Mouse (Mus musculus): Measurements from ENCODE around the gene Epha3. TPM values are rescaled to one million over a fixed set of nuclear protein-coding genes. Genes with fewer than 3 reads are reported as not detected.

The Epha3 gene
- polyA plus RNA-seq, 1 experiment from 2014 or later, result 0.78 TPM

DNA sequence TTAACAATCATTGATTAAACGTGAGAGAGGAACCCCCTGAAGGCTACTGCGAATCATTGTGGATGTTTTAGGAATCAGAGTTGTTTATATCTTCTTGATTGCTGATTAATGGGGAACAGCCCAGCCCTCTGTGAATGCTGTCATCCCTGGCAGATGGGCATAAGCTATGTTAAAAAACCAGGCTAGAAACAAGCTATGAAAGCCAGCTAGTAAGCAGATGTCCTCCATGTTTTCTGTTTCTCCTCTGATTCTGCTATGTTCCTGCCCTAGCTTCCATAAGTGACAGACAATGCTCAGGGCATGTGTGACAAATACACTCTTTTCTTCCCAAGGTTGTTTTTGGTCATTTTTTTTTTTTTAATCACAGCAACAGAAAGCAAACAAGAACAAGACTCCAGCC lies 206.2 kb downstream of the Epha3 start:
- DNase-seq, result no peak
- no peak overlapping the region for H3K4me2 ChIP-seq (ENCODE audit: low read depth, low read length)
- H3K27me3 ChIP-seq (ENCODE audit: insufficient read depth, low read length), result no peaks in the 10 kb centered on the region
- H3K9me3 ChIP-seq (ENCODE audit: low read length), result no peaks in the 10 kb centered on the region
- H3K4me3 ChIP-seq (ENCODE audit: low read depth, low read length), result no peak overlapping the region
- WGBS (ENCODE audit: insufficient replicate concordance), result 61% methylated on average over 2 of the region's 2 CpGs
- H3K4me1 ChIP-seq (ENCODE audit: insufficient read depth), result no peaks in the 10 kb centered on the region
- no peak for ATAC-seq
- no peaks in the 10 kb centered on the region for H3K36me3 ChIP-seq (replicated peaks; ENCODE audit: insufficient read depth, low read length)
- TF ChIP-seq EP300 (IDR thresholded peaks at IDR 0.05; ENCODE audit: low read depth), result no peak
- no peak for TF ChIP-seq CTCF (IDR thresholded peaks at IDR 0.05; ENCODE audit: low read depth)
- H3K27ac ChIP-seq (ENCODE audit: low read depth), result no peak overlapping the region
- H3K9ac ChIP-seq (replicated peaks), result no peak overlapping the region

DNA sequence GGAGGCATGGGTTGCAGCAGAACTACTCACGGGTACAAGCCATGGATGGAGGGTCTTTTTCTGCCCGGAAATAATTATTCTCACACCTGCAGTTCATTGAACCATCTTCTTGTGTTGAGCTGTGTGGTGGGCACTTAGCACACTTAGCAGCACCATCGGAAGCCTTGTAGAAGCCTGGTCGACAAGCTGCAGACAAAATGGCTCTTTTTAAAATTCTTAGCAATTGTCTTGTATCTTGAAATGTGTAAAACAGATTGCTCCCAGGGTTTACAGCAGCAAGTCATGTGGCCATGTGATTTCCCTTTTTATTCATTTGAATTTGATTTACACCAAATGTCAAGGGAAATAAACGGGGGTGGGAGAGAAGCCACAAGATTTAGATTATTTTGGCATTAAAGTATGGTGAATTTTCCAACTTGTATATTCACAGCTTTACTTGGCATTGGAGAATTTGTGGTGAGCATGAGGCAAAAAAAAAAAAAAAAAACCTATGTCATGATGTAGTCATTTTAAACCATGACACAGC lies 210.5 kb downstream of the Epha3 start:
- no peak for TF ChIP-seq EP300 (IDR thresholded peaks at IDR 0.05; ENCODE audit: low read depth)
- TF ChIP-seq CTCF (IDR thresholded peaks at IDR 0.05; ENCODE audit: low read depth), result no peak
- no peak overlapping the region for H3K27ac ChIP-seq (ENCODE audit: low read depth)
- no peaks in the 10 kb centered on the region for H3K9me3 ChIP-seq (ENCODE audit: low read length)
- H3K4me2 ChIP-seq (ENCODE audit: low read depth, low read length), result no peak overlapping the region
- 78% methylated on average over 5 of the region's 5 CpGs for WGBS (ENCODE audit: insufficient replicate concordance)
- no peak for ATAC-seq
- no peak overlapping the region for H3K4me3 ChIP-seq (ENCODE audit: low read depth, low read length)
- H3K9ac ChIP-seq (replicated peaks), result no peak overlapping the region
- no peaks in the 10 kb centered on the region for H3K27me3 ChIP-seq (ENCODE audit: insufficient read depth, low read length)
- H3K36me3 ChIP-seq (replicated peaks; ENCODE audit: insufficient read depth, low read length), result no peaks in the 10 kb centered on the region
- H3K4me1 ChIP-seq (ENCODE audit: insufficient read depth), result no peaks in the 10 kb centered on the region
- no peak for DNase-seq

DNA sequence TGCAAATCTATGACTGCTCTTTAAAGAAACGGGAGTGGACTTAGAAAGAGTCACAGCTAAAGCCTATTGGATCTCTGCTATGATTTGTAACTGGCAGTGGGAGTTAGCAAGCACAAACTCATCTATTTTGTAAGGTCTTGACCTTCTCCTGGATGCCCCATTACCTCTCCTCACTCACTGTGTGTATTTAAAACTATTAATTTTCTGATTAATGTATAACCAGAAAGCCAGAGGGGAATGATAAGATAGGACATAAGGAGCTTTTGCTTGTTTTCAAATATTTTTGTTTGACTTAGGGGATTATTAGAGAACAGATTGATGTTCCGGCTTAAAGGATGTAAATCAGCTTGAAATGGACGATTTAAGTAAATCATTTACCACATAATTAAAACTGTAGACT lies 213.2 kb downstream of the Epha3 start:
- ATAC-seq (no peak), DNase-seq (no peak)
- no peak overlapping the region for H3K27ac ChIP-seq (ENCODE audit: low read depth)
- H3K9me3 ChIP-seq (ENCODE audit: low read length), result no peaks in the 10 kb centered on the region
- WGBS (ENCODE audit: insufficient replicate concordance), result 65% methylated on average over 3 of the region's 3 CpGs
- TF ChIP-seq CTCF (IDR thresholded peaks at IDR 0.05; ENCODE audit: low read depth), result no peak
- TF ChIP-seq EP300 (IDR thresholded peaks at IDR 0.05; ENCODE audit: low read depth), result no peak
- H3K9ac ChIP-seq (replicated peaks), result no peak overlapping the region
- H3K27me3 ChIP-seq (ENCODE audit: insufficient read depth, low read length), result no peaks in the 10 kb centered on the region
- H3K4me3 ChIP-seq (ENCODE audit: low read depth, low read length), result no peak overlapping the region
- H3K36me3 ChIP-seq (replicated peaks; ENCODE audit: insufficient read depth, low read length), result no peaks in the 10 kb centered on the region
- H3K4me2 ChIP-seq (ENCODE audit: low read depth, low read length), result no peak overlapping the region
- H3K4me1 ChIP-seq (ENCODE audit: insufficient read depth), result no peaks in the 10 kb centered on the region

DNA sequence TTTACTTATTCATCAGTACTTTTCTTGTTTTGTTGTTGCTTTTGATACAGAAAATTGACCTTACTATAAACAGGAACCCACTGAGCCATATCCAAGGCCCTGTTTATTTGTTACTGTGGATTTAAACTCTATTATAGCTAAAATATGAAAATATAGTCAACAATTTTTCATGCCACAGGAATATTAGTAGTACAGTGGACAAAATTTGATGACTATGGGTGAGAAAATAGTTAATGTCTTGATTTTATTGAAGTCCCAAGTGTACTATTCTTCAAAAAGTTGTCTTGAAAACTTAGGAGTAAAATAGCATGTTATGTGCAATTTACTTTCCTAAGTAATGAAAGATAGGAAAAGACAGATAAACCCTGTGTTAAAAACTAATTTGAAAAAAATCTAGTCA lies 217.4 kb downstream of the Epha3 start:
- no peak overlapping the region for H3K9ac ChIP-seq (replicated peaks)
- TF ChIP-seq EP300 (IDR thresholded peaks at IDR 0.05; ENCODE audit: low read depth) (no peak), CTCF (IDR thresholded peaks at IDR 0.05; ENCODE audit: low read depth) (no peak)
- H3K4me1 ChIP-seq (ENCODE audit: insufficient read depth), result no peaks in the 10 kb centered on the region
- H3K36me3 ChIP-seq (replicated peaks; ENCODE audit: insufficient read depth, low read length), result no peaks in the 10 kb centered on the region
- H3K9me3 ChIP-seq (ENCODE audit: low read length), result no peaks in the 10 kb centered on the region
- DNase-seq (no peak), ATAC-seq (no peak)
- no peak overlapping the region for H3K4me3 ChIP-seq (ENCODE audit: low read depth, low read length)
- no peak overlapping the region for H3K4me2 ChIP-seq (ENCODE audit: low read depth, low read length)
- H3K27me3 ChIP-seq (ENCODE audit: insufficient read depth, low read length), result no peaks in the 10 kb centered on the region
- no peak overlapping the region for H3K27ac ChIP-seq (ENCODE audit: low read depth)

DNA sequence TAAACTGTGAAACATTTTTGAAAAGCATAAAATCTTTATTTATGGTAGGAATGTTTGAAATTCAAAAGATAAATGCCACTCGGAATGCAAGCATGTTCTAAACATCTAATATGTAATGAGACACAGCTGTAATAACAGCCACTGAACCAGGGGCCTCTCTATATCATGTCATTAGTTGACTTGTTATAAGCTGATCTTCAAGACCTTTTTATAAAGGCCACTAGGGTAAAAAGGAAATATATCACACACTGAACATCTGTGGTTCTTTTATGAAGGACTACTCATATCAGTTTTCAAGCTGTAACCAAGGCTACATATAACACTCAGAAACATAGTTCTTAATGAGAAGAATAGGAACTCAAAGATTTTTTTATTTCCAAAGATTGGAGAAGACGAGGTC lies 221.3 kb downstream of the Epha3 start:
- Histone ChIP-seq H3K9ac (replicated peaks) (no peak overlapping the region), H3K4me2 (ENCODE audit: low read depth, low read length) (no peak overlapping the region), H3K36me3 (replicated peaks; ENCODE audit: insufficient read depth, low read length) (no peaks in the 10 kb centered on the region), H3K4me3 (ENCODE audit: low read depth, low read length) (no peak overlapping the region), H3K27me3 (ENCODE audit: insufficient read depth, low read length) (no peaks in the 10 kb centered on the region), H3K9me3 (ENCODE audit: low read length) (no peaks in the 10 kb centered on the region), H3K4me1 (ENCODE audit: insufficient read depth) (no peaks in the 10 kb centered on the region), H3K27ac (ENCODE audit: low read depth) (no peak overlapping the region)
- TF ChIP-seq EP300 (IDR thresholded peaks at IDR 0.05; ENCODE audit: low read depth), result no peak
- no peak for TF ChIP-seq CTCF (IDR thresholded peaks at IDR 0.05; ENCODE audit: low read depth)
- 70% methylated on average over 2 of the region's 2 CpGs for WGBS (ENCODE audit: insufficient replicate concordance)
- DNase-seq (no peak), ATAC-seq (no peak)

DNA sequence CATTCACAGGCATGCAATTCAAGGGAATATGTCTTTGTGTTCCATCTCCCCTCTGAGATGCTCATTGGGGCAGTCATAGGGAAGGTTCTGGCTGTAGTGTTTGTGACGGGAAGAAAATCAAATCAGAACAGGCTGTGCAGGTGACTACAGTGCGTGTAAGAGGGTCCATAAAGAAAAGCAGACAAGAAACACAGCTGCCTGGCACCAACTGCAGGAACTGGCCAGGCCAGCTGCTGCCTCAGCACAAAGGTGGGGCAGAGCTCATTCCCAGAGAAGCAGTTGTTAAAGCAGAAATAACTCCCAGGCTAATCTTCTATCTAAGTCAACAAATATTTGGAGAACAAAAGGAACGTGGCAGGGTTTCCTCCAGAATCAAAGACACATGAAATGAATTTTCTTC lies 222.4 kb downstream of the Epha3 start:
- Histone ChIP-seq H3K27me3 (ENCODE audit: insufficient read depth, low read length) (no peaks in the 10 kb centered on the region), H3K4me1 (ENCODE audit: insufficient read depth) (no peaks in the 10 kb centered on the region), H3K27ac (ENCODE audit: low read depth) (no peak overlapping the region), H3K9ac (replicated peaks) (no peak overlapping the region), H3K36me3 (replicated peaks; ENCODE audit: insufficient read depth, low read length) (no peaks in the 10 kb centered on the region), H3K9me3 (ENCODE audit: low read length) (no peaks in the 10 kb centered on the region), H3K4me3 (ENCODE audit: low read depth, low read length) (no peak overlapping the region), H3K4me2 (ENCODE audit: low read depth, low read length) (no peak overlapping the region)
- 59% methylated on average over 3 of the region's 3 CpGs for WGBS (ENCODE audit: insufficient replicate concordance)
- no peak for DNase-seq
- TF ChIP-seq CTCF (IDR thresholded peaks at IDR 0.05; ENCODE audit: low read depth) (no peak), EP300 (IDR thresholded peaks at IDR 0.05; ENCODE audit: low read depth) (no peak)
- no peak for ATAC-seq

DNA sequence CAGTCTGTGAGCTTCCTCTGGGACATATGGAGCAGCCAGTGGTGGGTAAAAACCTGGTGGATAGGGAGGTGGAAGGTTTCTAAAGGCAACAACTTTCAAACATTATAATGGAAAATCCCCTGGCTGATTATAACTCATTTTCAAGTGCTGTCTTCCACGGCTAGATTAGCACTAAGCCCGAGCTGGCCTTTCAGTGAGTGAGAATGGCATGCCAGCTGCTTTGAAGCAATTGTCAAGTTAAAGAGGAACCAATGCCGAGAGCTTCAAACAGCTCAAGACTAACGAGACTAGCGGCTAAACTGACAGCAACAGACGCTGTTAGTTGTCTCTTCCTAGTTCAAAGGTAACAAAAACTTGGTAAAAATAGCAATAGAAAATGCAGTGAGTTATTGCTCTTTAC lies 225.3 kb downstream of the Epha3 start:
- H3K27ac ChIP-seq (ENCODE audit: low read depth), result no peak overlapping the region
- H3K36me3 ChIP-seq (replicated peaks; ENCODE audit: insufficient read depth, low read length), result no peaks in the 10 kb centered on the region
- 43% methylated on average over 6 of the region's 6 CpGs for WGBS (ENCODE audit: insufficient replicate concordance)
- no peak overlapping the region for H3K9ac ChIP-seq (replicated peaks)
- no peak overlapping the region for H3K4me2 ChIP-seq (ENCODE audit: low read depth, low read length)
- ATAC-seq (no peak), DNase-seq (no peak)
- no peaks in the 10 kb centered on the region for H3K4me1 ChIP-seq (ENCODE audit: insufficient read depth)
- TF ChIP-seq CTCF (IDR thresholded peaks at IDR 0.05; ENCODE audit: low read depth) (no peak), EP300 (IDR thresholded peaks at IDR 0.05; ENCODE audit: low read depth) (no peak)
- no peaks in the 10 kb centered on the region for H3K27me3 ChIP-seq (ENCODE audit: insufficient read depth, low read length)
- H3K4me3 ChIP-seq (ENCODE audit: low read depth, low read length), result no peak overlapping the region
- no peaks in the 10 kb centered on the region for H3K9me3 ChIP-seq (ENCODE audit: low read length)

Measured in liver, postnatal 0 days (tissue).